Mouse (Mus musculus): ENCODE measurements around the gene Fam198b. TPM values are rescaled to one million over a fixed set of nuclear protein-coding genes. Genes with fewer than 3 reads are reported as not detected.

The Fam198b gene
- total and polyA plus RNA-seq, 3 experiments = 1.5 to 3.1 TPM; not detected in 1

DNA sequence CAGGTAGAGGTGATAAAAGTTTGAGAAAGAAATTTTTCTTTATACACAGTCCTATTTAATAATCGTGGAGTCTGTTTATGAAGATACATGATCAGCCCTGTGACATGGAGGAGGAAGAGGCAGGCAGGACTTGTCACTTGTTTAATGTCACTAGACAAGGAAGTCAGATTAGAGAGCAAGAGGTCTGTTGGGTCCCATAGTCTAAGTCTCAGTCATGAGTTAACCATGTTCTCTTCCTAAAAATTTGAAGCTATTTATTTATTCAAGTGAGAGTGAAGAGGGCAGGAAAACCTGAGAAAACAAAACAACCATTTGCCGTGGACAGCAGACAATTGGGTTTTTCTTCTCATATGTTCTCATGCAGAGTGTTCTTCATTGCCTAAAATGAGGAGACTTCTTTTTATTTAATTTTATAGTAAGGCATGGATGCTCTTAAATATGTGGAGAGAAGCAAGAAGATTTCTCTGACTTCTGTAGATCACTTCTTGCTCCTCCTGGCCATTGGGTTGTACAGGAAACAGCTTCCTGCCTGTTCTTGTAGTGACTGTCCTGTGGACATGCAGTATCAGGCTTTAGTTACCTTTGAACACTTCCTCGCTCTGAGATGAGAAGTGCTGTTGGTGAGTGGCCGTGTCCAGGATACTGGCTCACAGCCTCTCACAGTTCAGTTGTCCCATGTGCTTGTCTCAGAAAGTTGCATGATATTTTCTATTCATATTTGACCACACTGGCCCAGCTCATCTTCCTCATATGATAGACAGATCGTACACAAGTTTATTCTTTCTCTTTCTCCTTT, 22.1 kb downstream of the Fam198b start (continued):
- TF ChIP-seq USF1 (IDR thresholded peaks at IDR 0.05; ENCODE audit: low read depth, low read length) = no peak
- no peak for TF ChIP-seq MYB (IDR thresholded peaks at IDR 0.05; ENCODE audit: low read depth, low read length)
- no peak for TF ChIP-seq MAFK (IDR thresholded peaks at IDR 0.05; ENCODE audit: borderline replicate concordance, low read depth, low read length)
- peak; percentile 31 to 39; a peak in 2 of 4 replicates for TF ChIP-seq EP300 (IDR thresholded peaks at IDR 0.05; ENCODE audit: low read depth in 1 of 2, low read length in 2 of 2)

- peaks cover 36 to 37% of the 10 kb centered on the region in 2 experiments for H3K4me1 ChIP-seq (ENCODE audit: control insufficient read depth in 1 of 2, insufficient read depth in 2 of 2, low read length in 2 of 2)
- no peak for TF ChIP-seq ZNF384 (IDR thresholded peaks at IDR 0.05; ENCODE audit: low read depth, low read length)
- TF ChIP-seq GABPA (IDR thresholded peaks at IDR 0.05; ENCODE audit: low read depth, low read length) = no peak
- peak; percentile 96 for TF ChIP-seq MYB (IDR thresholded peaks at IDR 0.05; ENCODE audit: low read depth, low read length)
- peak; percentile 62 for TF ChIP-seq CHD2 (IDR thresholded peaks at IDR 0.05; ENCODE audit: low read length)
- no peak for TF ChIP-seq RAD21 (IDR thresholded peaks at IDR 0.05; ENCODE audit: low read depth, low read length)
- TF ChIP-seq HCFC1 (IDR thresholded peaks at IDR 0.05; ENCODE audit: low read depth, low read length) = no peak; the same call in 1 of the 2 replicates
- TF ChIP-seq MXI1 (IDR thresholded peaks at IDR 0.05; ENCODE audit: low read depth, low read length) = no peak; the same call in 1 of the 2 replicates
- TF ChIP-seq KAT2A (conservative IDR thresholded peaks at IDR 0.05; ENCODE audit: low read depth, low read length) = no peak; the same call in 1 of the 2 replicates
- TF ChIP-seq ZC3H11A (IDR thresholded peaks at IDR 0.05; ENCODE audit: low read depth, low read length) = no peak
- TF ChIP-seq POLR2A (IDR thresholded peaks at IDR 0.05; ENCODE audit: control insufficient read depth in 1 of 2, insufficient read depth in 1 of 2, low read depth in 1 of 2, low read length in 2 of 2, poor library complexity in 1 of 2) = peak in 1 of 2 experiments; percentile 40; a peak in 1 of 4 replicates
- TF ChIP-seq CHD1 (IDR thresholded peaks at IDR 0.05; ENCODE audit: low read depth, low read length) = no peak; the same call in 1 of the 2 replicates
- TF ChIP-seq TAL1 (IDR thresholded peaks at IDR 0.05; ENCODE audit: low read length) = peak; percentile 97
- TF ChIP-seq GATA1 (IDR thresholded peaks at IDR 0.05; ENCODE audit: low read depth, low read length) = peak; percentile 94
- TF ChIP-seq MAZ (IDR thresholded peaks at IDR 0.05; ENCODE audit: low read depth, low read length) = peak; percentile 93
- 0 out of 2 replicates have a peak, but pooled peaks have one; percentile 52 for TF ChIP-seq MAFK (IDR thresholded peaks at IDR 0.05; ENCODE audit: borderline replicate concordance, low read depth, low read length)
- TF ChIP-seq E2F4 (IDR thresholded peaks at IDR 0.05; ENCODE audit: borderline replicate concordance, low read depth, low read length) = no peak
- TF ChIP-seq USF2 (IDR thresholded peaks at IDR 0.05; ENCODE audit: borderline replicate concordance in 1 of 2, insufficient read depth in 1 of 2, low read depth in 1 of 2, low read length in 2 of 2) = no peak
- TF ChIP-seq RCOR1 (IDR thresholded peaks at IDR 0.05; ENCODE audit: low read depth, low read length) = peak; percentile 94
- no peak; the same call in 1 of the 2 replicates for TF ChIP-seq NELFE (IDR thresholded peaks at IDR 0.05; ENCODE audit: low read depth, low read length)
- TF ChIP-seq JUND (IDR thresholded peaks at IDR 0.05; ENCODE audit: low read depth, low read length) = 0 out of 2 replicates have a peak, but pooled peaks have one; percentile 57
- no peak for TF ChIP-seq ZMIZ1 (IDR thresholded peaks at IDR 0.05; ENCODE audit: low read depth, low read length)
- 0 out of 2 replicates have a peak, but pooled peaks have one; percentile 13 for TF ChIP-seq MYC (IDR thresholded peaks at IDR 0.05; ENCODE audit: low read depth, low read length)
- TF ChIP-seq ETS1 (IDR thresholded peaks at IDR 0.05; ENCODE audit: low read depth, low read length) = peak; percentile 98
- peak; percentile 96 for TF ChIP-seq TCF12 (IDR thresholded peaks at IDR 0.05; ENCODE audit: low read depth, low read length)
- TF ChIP-seq SMC3 (IDR thresholded peaks at IDR 0.05; ENCODE audit: low read depth, low read length) = no peak
- peak; percentile 78; the same call in 1 of the 2 replicates for TF ChIP-seq BHLHE40 (IDR thresholded peaks at IDR 0.05; ENCODE audit: borderline replicate concordance, low read depth, low read length)
- no peak for TF ChIP-seq NRF1 (IDR thresholded peaks at IDR 0.05; ENCODE audit: insufficient read depth, low read depth, low read length, poor library complexity, severe bottlenecking)
- TF ChIP-seq UBTF (IDR thresholded peaks at IDR 0.05; ENCODE audit: borderline replicate concordance, insufficient read depth, low read depth, low read length) = no peak
- peak; percentile 98 to 99 for TF ChIP-seq EP300 (IDR thresholded peaks at IDR 0.05; ENCODE audit: low read depth in 1 of 2, low read length in 2 of 2)
- TF ChIP-seq MAX (IDR thresholded peaks at IDR 0.05; ENCODE audit: low read length) = peak; percentile 54; the same call in 1 of the 2 replicates
- TF ChIP-seq TBP (IDR thresholded peaks at IDR 0.05; ENCODE audit: low read depth, low read length) = peak; percentile 52; the same call in 1 of the 2 replicates
- no peak for TF ChIP-seq USF1 (IDR thresholded peaks at IDR 0.05; ENCODE audit: low read depth, low read length)
These were observed 22.9 kb downstream of the Fam198b start for GRCm38 (mm10) chr3:79907223-79907622.

More at GRCm38 (mm10) chr3:79907223-79907622, 22.9 kb downstream of the Fam198b start:
- Histone ChIP-seq H3K27me3 (ENCODE audit: control insufficient read depth in 1 of 2, insufficient read depth in 2 of 2, low read length in 2 of 2) (no peaks in the 10 kb centered on the region), H3K36me3 (ENCODE audit: control insufficient read depth in 1 of 2, insufficient read depth in 2 of 2, low read length in 2 of 2) (peaks cover 0 to 55% of the 10 kb centered on the region in 2 experiments; a peak in 2 of 4 replicates), H3K79me2 (ENCODE audit: control insufficient read depth, insufficient read depth, low read length, poor library complexity) (no peaks in the 10 kb centered on the region; the same call in 1 of the 2 replicates), H3K9me3 (replicated peaks; ENCODE audit: insufficient read depth, low read length) (no peaks in the 10 kb centered on the region), H3K9ac (ENCODE audit: control insufficient read depth, low read depth, low read length, poor library complexity, severe bottlenecking) (peak overlapping the region; percentile 53), H3K4me3 (ENCODE audit: control insufficient read depth in 1 of 2, insufficient read depth in 1 of 2, low read depth in 2 of 2, low read length in 2 of 2) (peak overlapping the region; percentile 30 to 41), H3K27ac (ENCODE audit: control insufficient read depth, low read depth, low read length) (peak overlapping the region; percentile 89)
- DNase-seq (ENCODE audit: low read depth, low spot score) = peak; percentile 90

Measured in MEL (cell line).